Mouse (Mus musculus): ENCODE measurements around the gene Nhlh1. TPM values are rescaled to one million over a fixed set of nuclear protein-coding genes. Genes with fewer than 3 reads are reported as not detected.

Gene Nhlh1
- total and polyA plus RNA-seq, 3 experiments, result 0.02 TPM; not detected in 2

GRCm38 (mm10) chr1:172019339-172019738 lies 38.0 kb downstream of the Nhlh1 start:
- Histone ChIP-seq H3K36me3 (replicated peaks) (no peaks in the 10 kb centered on the region), H3K4me1 (ENCODE audit: insufficient read depth, low read depth, low read length) (no peaks in the 10 kb centered on the region), H3K9me3 (replicated peaks) (no peaks in the 10 kb centered on the region), H3K27me3 (ENCODE audit: insufficient read depth, low read length) (no peaks in the 10 kb centered on the region), H3K4me3 (ENCODE audit: low read depth, low read length) (no peak overlapping the region)
- DNase-seq (ENCODE audit: low spot score), result no peak
- TF ChIP-seq CTCF (IDR thresholded peaks at IDR 0.05; ENCODE audit: low read depth, low read length) (no peak), GATA2 (IDR thresholded peaks at IDR 0.05; ENCODE audit: borderline replicate concordance, low read depth, low read length) (no peak), POLR2AphosphoS5 (IDR thresholded peaks at IDR 0.05; ENCODE audit: insufficient replicate concordance, low read depth, low read length) (no peak)
- no peak for ATAC-seq (ENCODE audit: extremely low read depth, insufficient number of reproducible peaks, low FRiP score, poor library complexity, severe bottlenecking)

- H3K4me1 ChIP-seq (ENCODE audit: insufficient read depth, low read depth, low read length), result no peaks in the 10 kb centered on the region
- no peaks in the 10 kb centered on the region for H3K36me3 ChIP-seq (replicated peaks)
- no peaks in the 10 kb centered on the region for H3K9me3 ChIP-seq (replicated peaks)
- DNase-seq (ENCODE audit: low spot score) (no peak), ATAC-seq (ENCODE audit: extremely low read depth, insufficient number of reproducible peaks, low FRiP score, poor library complexity, severe bottlenecking) (no peak)
- no peaks in the 10 kb centered on the region for H3K27me3 ChIP-seq (ENCODE audit: insufficient read depth, low read length)
- no peak for TF ChIP-seq GATA2 (IDR thresholded peaks at IDR 0.05; ENCODE audit: borderline replicate concordance, low read depth, low read length)
- TF ChIP-seq GATA1 (IDR thresholded peaks at IDR 0.05; ENCODE audit: borderline replicate concordance, low read length), result no peak
- no peak for TF ChIP-seq POLR2AphosphoS5 (IDR thresholded peaks at IDR 0.05; ENCODE audit: insufficient replicate concordance, low read depth, low read length)
- no peak for TF ChIP-seq CTCF (IDR thresholded peaks at IDR 0.05; ENCODE audit: low read depth, low read length)
- TF ChIP-seq TAL1 (conservative IDR thresholded peaks at IDR 0.05; ENCODE audit: low read depth, low read length), result no peak
- no peak overlapping the region for H3K4me3 ChIP-seq (ENCODE audit: low read depth, low read length)
Measured at GRCm38 (mm10) chr1:172018336-172019311, 38.7 kb downstream of the Nhlh1 start.

- DNase-seq (ENCODE audit: low spot score) (no peak), ATAC-seq (ENCODE audit: extremely low read depth, insufficient number of reproducible peaks, low FRiP score, poor library complexity, severe bottlenecking) (no peak)
- H3K4me1 ChIP-seq (ENCODE audit: insufficient read depth, low read depth, low read length), result no peaks in the 10 kb centered on the region
Measured at GRCm38 (mm10) chr1:172017517-172018070, 39.8 kb downstream of the Nhlh1 start.

GRCm38 (mm10) chr1:172016660-172017516 lies 40.5 kb downstream of the Nhlh1 start:
- DNase-seq (ENCODE audit: low spot score) (no peak), ATAC-seq (ENCODE audit: extremely low read depth, insufficient number of reproducible peaks, low FRiP score, poor library complexity, severe bottlenecking) (no peak)
- Histone ChIP-seq H3K4me1 (ENCODE audit: insufficient read depth, low read depth, low read length) (no peaks in the 10 kb centered on the region), H3K4me3 (ENCODE audit: low read depth, low read length) (no peak overlapping the region), H3K27me3 (ENCODE audit: insufficient read depth, low read length) (no peaks in the 10 kb centered on the region), H3K36me3 (replicated peaks) (no peaks in the 10 kb centered on the region), H3K9me3 (replicated peaks) (0 out of 2 replicates have a peak, but pooled peaks cover 2% of the 10 kb centered on the region)
- TF ChIP-seq POLR2AphosphoS5 (IDR thresholded peaks at IDR 0.05; ENCODE audit: insufficient replicate concordance, low read depth, low read length), result no peak
- no peak for TF ChIP-seq GATA1 (IDR thresholded peaks at IDR 0.05; ENCODE audit: borderline replicate concordance, low read length)
- TF ChIP-seq GATA2 (IDR thresholded peaks at IDR 0.05; ENCODE audit: borderline replicate concordance, low read depth, low read length), result no peak
- TF ChIP-seq CTCF (IDR thresholded peaks at IDR 0.05; ENCODE audit: low read depth, low read length), result no peak
- TF ChIP-seq TAL1 (conservative IDR thresholded peaks at IDR 0.05; ENCODE audit: low read depth, low read length), result no peak

More at GRCm38 (mm10) chr1:172017517-172018070, 39.8 kb downstream of the Nhlh1 start:
- no peaks in the 10 kb centered on the region for H3K27me3 ChIP-seq (ENCODE audit: insufficient read depth, low read length)
- no peaks in the 10 kb centered on the region for H3K36me3 ChIP-seq (replicated peaks)
- no peak overlapping the region for H3K4me3 ChIP-seq (ENCODE audit: low read depth, low read length)
- 0 out of 2 replicates have a peak, but pooled peaks cover 2% of the 10 kb centered on the region for H3K9me3 ChIP-seq (replicated peaks)
- TF ChIP-seq TAL1 (conservative IDR thresholded peaks at IDR 0.05; ENCODE audit: low read depth, low read length) (no peak), CTCF (IDR thresholded peaks at IDR 0.05; ENCODE audit: low read depth, low read length) (no peak), GATA1 (IDR thresholded peaks at IDR 0.05; ENCODE audit: borderline replicate concordance, low read length) (no peak), GATA2 (IDR thresholded peaks at IDR 0.05; ENCODE audit: borderline replicate concordance, low read depth, low read length) (no peak), POLR2AphosphoS5 (IDR thresholded peaks at IDR 0.05; ENCODE audit: insufficient replicate concordance, low read depth, low read length) (no peak)

- no peak for ATAC-seq (ENCODE audit: extremely low read depth, insufficient number of reproducible peaks, low FRiP score, poor library complexity, severe bottlenecking)
- Histone ChIP-seq H3K27me3 (ENCODE audit: insufficient read depth, low read length) (no peaks in the 10 kb centered on the region), H3K36me3 (replicated peaks) (no peaks in the 10 kb centered on the region), H3K4me3 (ENCODE audit: low read depth, low read length) (no peak overlapping the region), H3K4me1 (ENCODE audit: insufficient read depth, low read depth, low read length) (no peaks in the 10 kb centered on the region), H3K9me3 (replicated peaks) (0 out of 2 replicates have a peak, but pooled peaks cover 2% of the 10 kb centered on the region)
- no peak for DNase-seq (ENCODE audit: low spot score)
- TF ChIP-seq TAL1 (conservative IDR thresholded peaks at IDR 0.05; ENCODE audit: low read depth, low read length) (no peak), CTCF (IDR thresholded peaks at IDR 0.05; ENCODE audit: low read depth, low read length) (no peak), POLR2AphosphoS5 (IDR thresholded peaks at IDR 0.05; ENCODE audit: insufficient replicate concordance, low read depth, low read length) (no peak), GATA2 (IDR thresholded peaks at IDR 0.05; ENCODE audit: borderline replicate concordance, low read depth, low read length) (no peak), GATA1 (IDR thresholded peaks at IDR 0.05; ENCODE audit: borderline replicate concordance, low read length) (no peak)
Measured at GRCm38 (mm10) chr1:172016031-172016430, 41.3 kb downstream of the Nhlh1 start.

Data from G1E (cell line).